Mouse (Mus musculus) left cerebral cortex, postnatal 4 days (tissue): ENCODE measurements at regions not wholly inside any gene's neighbourhood (a gene's known extent, or its start where the extent isn't known, plus 50 kb on each side); places are given as distances from the start of the nearest gene placed in this dataset.
"Not testable (repeated sequence)": the region's sequence is repeated elsewhere in the genome, so short reads cannot be mapped to it uniquely, and the experiment has no call there.

ENCODE experiments used
- DNase-seq: peaks from one replicate; pipeline ENCODE4 v3.0.0-alpha.2; 2022
- intact Hi-C: fragments of 180-260 bp; cut with DNase I; formaldehyde crosslinking; loops from one replicate; pipeline ENCODE4 v1.15.1; 2025

DNA sequence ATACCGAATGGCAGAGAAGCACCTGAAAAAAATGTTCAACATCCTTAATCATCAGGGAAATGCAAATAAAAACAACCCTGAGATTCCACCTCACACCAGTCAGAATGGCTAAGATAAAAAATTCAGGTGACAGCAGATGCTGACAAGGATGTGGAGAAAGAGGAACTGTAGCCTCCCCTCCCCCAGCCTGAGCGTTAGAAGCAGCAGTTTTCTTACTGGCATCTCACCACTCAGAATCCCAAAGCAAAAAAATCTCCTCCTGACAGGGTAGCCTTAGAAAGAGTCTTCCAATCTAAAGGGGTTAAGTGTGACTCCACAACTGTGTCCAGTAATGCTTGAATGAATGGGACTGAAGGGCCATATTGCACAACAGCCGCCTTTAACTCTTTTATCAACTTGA is 819.9 kb upstream of the Gm8797 start:
- DNase-seq, intact Hi-C loops: not testable (repeated sequence)

DNA sequence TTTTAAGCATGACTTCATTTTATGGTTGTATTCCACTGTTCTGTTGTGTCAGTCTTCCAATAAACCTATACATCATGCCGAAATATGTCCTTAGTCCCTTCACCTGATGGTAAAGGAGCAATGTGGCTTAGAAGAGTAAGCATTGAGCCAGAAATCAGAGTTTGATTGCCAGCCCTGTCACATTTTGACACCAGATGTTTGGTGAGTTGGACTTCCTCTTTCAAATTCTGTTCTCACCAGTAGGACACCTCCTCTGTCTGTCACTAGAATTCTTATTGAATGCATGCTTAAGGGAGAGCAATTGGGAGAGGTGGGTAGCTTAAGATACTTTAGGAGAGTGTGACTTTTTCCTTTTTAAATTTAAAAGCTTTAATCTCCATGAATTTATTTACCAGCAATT is 779.1 kb upstream of the Gm8797 start:
- DNase-seq, result no peak
- intact Hi-C loops, result no loop called here

DNA sequence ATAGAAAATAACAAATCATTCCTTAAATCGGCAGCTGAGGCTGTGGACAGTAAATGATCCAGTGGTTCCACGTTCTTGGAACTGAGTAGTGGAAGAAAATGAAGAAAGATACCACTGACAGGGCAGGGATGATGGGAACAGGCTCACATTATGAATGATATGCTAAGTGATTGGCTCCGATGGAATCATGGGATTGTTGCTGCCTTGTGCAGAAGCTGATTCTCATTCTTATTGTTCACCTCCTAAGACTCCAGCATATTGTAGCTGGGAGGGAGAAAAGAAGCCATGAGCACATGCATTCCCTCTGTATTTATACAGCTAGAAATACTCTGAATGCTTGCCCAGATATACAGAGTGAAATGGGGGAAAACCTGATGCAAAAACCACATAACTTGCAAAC is 777.3 kb upstream of the Gm8797 start:
- intact Hi-C loops, result no loop called here
- DNase-seq, result no peak

DNA sequence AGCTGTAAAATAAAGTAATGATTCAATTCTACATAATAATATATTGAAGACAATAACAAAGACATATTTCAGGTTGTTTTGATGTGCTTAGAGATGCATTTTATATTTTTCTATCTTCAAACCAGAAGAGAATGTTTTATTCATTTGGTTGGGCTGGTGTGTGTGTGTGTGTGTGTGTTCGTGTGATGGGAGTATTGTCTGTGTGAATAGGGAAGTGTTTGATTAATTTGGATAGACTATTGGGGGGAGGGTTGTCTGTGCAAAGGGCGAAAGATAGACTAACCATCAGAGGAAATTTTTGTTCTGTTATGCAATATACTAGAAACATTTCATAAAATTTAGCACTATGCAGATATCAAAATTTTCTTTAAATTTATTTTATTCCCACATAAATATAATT is 776.8 kb upstream of the Gm8797 start:
- DNase-seq, result no peak
- intact Hi-C loops, result no loop called here

DNA sequence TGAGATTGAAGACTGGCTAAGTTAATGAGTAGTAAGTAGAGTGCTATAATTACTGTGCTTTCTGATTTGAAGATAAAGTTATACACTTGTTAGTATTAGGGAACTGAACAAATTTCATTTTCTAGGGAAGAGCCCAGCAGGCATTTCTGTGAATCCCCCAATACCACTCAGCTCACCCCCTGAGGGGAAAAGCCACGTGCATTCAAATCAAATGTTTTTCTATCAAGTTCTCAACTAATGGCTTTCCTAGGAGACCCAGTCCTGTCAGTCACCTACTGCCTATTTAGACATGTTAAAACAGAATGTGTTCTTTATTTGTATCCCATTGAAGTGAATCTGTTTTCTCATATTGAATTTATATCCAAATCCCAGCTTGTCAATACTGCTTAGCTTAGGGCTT is 775.9 kb upstream of the Gm8797 start:
- intact Hi-C loops, result no loop called here
- no peak for DNase-seq

DNA sequence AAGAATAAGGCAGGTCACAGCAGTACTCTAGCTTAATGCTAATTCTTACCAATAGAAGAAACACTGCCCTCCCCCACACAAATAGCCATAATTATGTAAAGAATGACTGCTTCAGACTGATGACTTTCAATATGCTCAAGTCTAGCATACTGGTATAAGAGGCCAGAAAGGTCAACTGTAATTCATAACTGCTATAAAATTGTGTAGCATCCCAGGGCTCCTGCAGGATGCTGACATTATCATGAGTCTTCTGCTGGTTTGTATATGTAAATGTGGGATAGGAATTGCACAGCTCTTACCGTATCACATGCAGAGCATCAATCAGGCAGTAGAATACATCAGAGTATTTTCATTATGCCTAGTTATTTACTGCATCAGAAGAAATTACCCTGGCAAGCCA is 774.3 kb upstream of the Gm8797 start:
- DNase-seq, result no peak
- intact Hi-C loops, result no loop called here

DNA sequence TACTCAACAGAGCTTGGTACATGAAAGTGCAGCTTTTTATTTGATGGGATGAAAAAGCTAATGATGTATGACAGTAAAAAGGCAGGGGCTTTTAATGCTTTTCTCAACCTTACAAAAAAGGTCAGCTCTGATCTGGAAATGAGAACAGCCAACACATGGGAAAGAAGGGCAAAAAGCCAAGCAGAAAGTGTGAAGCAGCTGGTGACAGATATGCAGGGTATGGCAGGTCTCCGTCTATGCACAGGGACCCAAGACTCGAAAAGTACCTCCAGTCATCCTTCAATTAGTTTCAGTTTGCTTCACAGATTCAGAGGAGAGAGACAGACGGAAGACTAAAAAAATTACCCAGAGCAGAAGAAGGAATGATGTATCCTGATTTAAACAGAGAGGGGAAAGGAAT is 732.9 kb upstream of the Gm8797 start:
- peak; percentile 2 for DNase-seq
- intact Hi-C loops, result no loop called here
